Mouse (Mus musculus): ENCODE results near the gene Fam110a.

DNA sequence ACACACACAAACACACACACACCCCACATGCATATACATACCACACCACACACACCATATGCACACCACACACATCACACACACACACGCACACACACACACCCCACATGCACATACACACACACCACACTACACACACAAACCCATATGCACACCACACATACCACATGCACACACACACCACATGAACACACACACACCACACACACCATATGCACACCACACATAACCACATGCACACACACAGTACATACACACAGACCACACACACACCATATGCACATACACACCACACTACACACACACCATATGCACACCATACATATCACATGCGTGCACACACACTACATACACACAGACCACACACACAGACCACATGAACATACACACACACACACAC, 32.4 kb downstream of the Fam110a start:
- TF ChIP-seq CTCF (IDR thresholded peaks at IDR 0.05; ENCODE audit: low read depth) (no peak), EP300 (IDR thresholded peaks at IDR 0.05; ENCODE audit: low read depth) (no peak)

All from liver, embryonic 14.5 days (tissue).